Comparison of ENCODE assay signal across 25 mouse cellular contexts in genomic region chr3:59385553-59385952, GRCm38 (mm10). TPM values are rescaled to one million over a fixed set of nuclear protein-coding genes. Genes with fewer than 3 reads are reported as not detected.
A peak's percentile ranks its signal among the peaks of the same experiment; 100 is the strongest.
DNase-seq lines count a peak whose midpoint lies in the region; ATAC-seq and TF ChIP-seq lines count a peak whose summit lies in the region.
"Had no signal": no experiment of that assay in that cellular context is flagged by ENCODE, and none has a peak within 500 bp of the region (broad histone marks: within the 10 kb centered on the region; RNA-seq: fewer than 3 reads in every experiment).

No protein-coding gene starts in this region.

- 0 out of 2 replicates have a peak, but pooled peaks have one; percentile 20 for ATAC-seq in limb, embryonic 12.5 days (ENCODE audit: insufficient number of reproducible peaks, insufficient read depth, low FRiP score, low TSS enrichment, low read depth)
- ATAC-seq in limb, embryonic 13.5 days (ENCODE audit: low FRiP score, low read depth), result peak; percentile 48
- peak; percentile 15; the same call in 1 of the 2 replicates for ATAC-seq in limb, embryonic 14.5 days (ENCODE audit: low FRiP score, low read depth)
- ATAC-seq: activated CD4-positive, CD25-positive, alpha-beta regulatory T cell, adult 4 months; forebrain, embryonic 14.5 days; forebrain, embryonic 16.5 days; Patski had no signal

- no peak for DNase-seq in limb, embryonic 10.5 days (ENCODE audit: low spot score)
- DNase-seq in limb, embryonic 14.5 days (ENCODE audit: low spot score), result no peak
- no peak for DNase-seq in gastrocnemius, adult 2 months
- DNase-seq in cerebellum, postnatal 36 days, result no peak
- DNase-seq: adrenal gland, adult 8-10 months; adrenal gland, postnatal 14 days; adrenal gland, postnatal 36 days; cerebellum, adult 11-12 months; cerebellum, adult 2 months; cerebellum, adult 9-10 months; cerebellum, postnatal 10 days; cerebellum, postnatal 25 days; embryo, embryonic 11 days had no signal

- WGBS in limb, embryonic 12.5 days, result 71% methylated on average over 1 of the region's 1 CpGs
- WGBS in limb, embryonic 10.5 days, result 73% methylated on average over 1 of the region's 1 CpGs
- 56% methylated on average over 1 of the region's 1 CpGs for WGBS in limb, embryonic 13.5 days
- 65% methylated on average over 1 of the region's 1 CpGs for WGBS in limb, embryonic 14.5 days

- H3K27ac ChIP-seq in limb, embryonic 12.5 days, result 0 out of 2 replicates have a peak overlapping the region, but pooled peaks have one; percentile 35
- no peak overlapping the region for H3K27ac ChIP-seq in limb, embryonic 10.5 days
- H3K27ac ChIP-seq in limb, embryonic 13.5 days, result peak overlapping the region; percentile 40; the same call in 1 of the 2 replicates
- H3K27ac ChIP-seq in limb, embryonic 14.5 days (replicated peaks; ENCODE audit: low read depth, low read length), result peak overlapping the region; percentile 5
- H3K27ac ChIP-seq in gastrocnemius, adult 2 months, result no peak overlapping the region
- H3K27ac ChIP-seq: embryonic facial prominence, embryonic 13.5 days; embryonic facial prominence, embryonic 15.5 days; forebrain, embryonic 10.5 days; forebrain, embryonic 12.5 days had no signal

- TF ChIP-seq POLR2A in limb, embryonic 14.5 days (IDR thresholded peaks at IDR 0.05; ENCODE audit: borderline replicate concordance, extremely low read depth, insufficient read depth, insufficient read length), result no peak

- H3K4me2 ChIP-seq in limb, embryonic 12.5 days, result no peak overlapping the region
- no peak overlapping the region for H3K4me2 ChIP-seq in limb, embryonic 13.5 days (replicated peaks)
- H3K4me2 ChIP-seq in limb, embryonic 14.5 days (replicated peaks; ENCODE audit: low read depth, low read length, severe bottlenecking), result no peak overlapping the region
- H3K4me2 ChIP-seq: embryonic facial prominence, embryonic 13.5 days; embryonic facial prominence, embryonic 15.5 days; forebrain, embryonic 12.5 days had no signal

- no peak overlapping the region for H3K4me3 ChIP-seq in limb, embryonic 12.5 days (replicated peaks)
- no peak overlapping the region for H3K4me3 ChIP-seq in limb, embryonic 10.5 days
- H3K4me3 ChIP-seq in limb, embryonic 13.5 days, result no peak overlapping the region
- H3K4me3 ChIP-seq in limb, embryonic 14.5 days (replicated peaks; ENCODE audit: low read length), result no peak overlapping the region
- no peak overlapping the region for H3K4me3 ChIP-seq in gastrocnemius, adult 2 months
- H3K4me3 ChIP-seq: embryonic facial prominence, embryonic 13.5 days; embryonic facial prominence, embryonic 15.5 days; erythroblast, embryonic 14.5 days; forebrain, embryonic 10.5 days; forebrain, embryonic 12.5 days had no signal

- intact Hi-C loops in gastrocnemius, adult 2 months (cut with DNase I), result no loop called here

- H3K36me3 ChIP-seq in limb, embryonic 12.5 days, result no peaks in the 10 kb centered on the region
- H3K36me3 ChIP-seq in limb, embryonic 10.5 days, result no peaks in the 10 kb centered on the region
- no peaks in the 10 kb centered on the region for H3K36me3 ChIP-seq in limb, embryonic 13.5 days
- no peaks in the 10 kb centered on the region for H3K36me3 ChIP-seq in limb, embryonic 14.5 days (ENCODE audit: control insufficient read depth, insufficient read depth, low read length)
- H3K36me3 ChIP-seq: embryonic facial prominence, embryonic 13.5 days; embryonic facial prominence, embryonic 15.5 days; forebrain, embryonic 10.5 days; forebrain, embryonic 12.5 days had no signal

- no peak for TF ChIP-seq CTCF in gastrocnemius, adult 2 months (IDR thresholded peaks at IDR 0.05)

- H3K27me3 ChIP-seq in limb, embryonic 12.5 days, result no peaks in the 10 kb centered on the region
- no peaks in the 10 kb centered on the region for H3K27me3 ChIP-seq in limb, embryonic 10.5 days (ENCODE audit: low read depth, poor library complexity, severe bottlenecking)
- no peaks in the 10 kb centered on the region for H3K27me3 ChIP-seq in limb, embryonic 13.5 days
- H3K27me3 ChIP-seq in limb, embryonic 14.5 days (ENCODE audit: control insufficient read depth, insufficient read depth, low read length), result no peaks in the 10 kb centered on the region
- H3K27me3 ChIP-seq: embryonic facial prominence, embryonic 13.5 days; embryonic facial prominence, embryonic 15.5 days; forebrain, embryonic 12.5 days; Patski had no signal

- no peaks in the 10 kb centered on the region for H3K4me1 ChIP-seq in limb, embryonic 12.5 days (replicated peaks)
- no peaks in the 10 kb centered on the region for H3K4me1 ChIP-seq in limb, embryonic 10.5 days
- H3K4me1 ChIP-seq in limb, embryonic 13.5 days, result 0 out of 2 replicates have a peak, but pooled peaks cover 9% of the 10 kb centered on the region
- peaks cover 4% of the 10 kb centered on the region for H3K4me1 ChIP-seq in limb, embryonic 14.5 days (ENCODE audit: control insufficient read depth, insufficient read depth, low read length)
- H3K4me1 ChIP-seq: embryonic facial prominence, embryonic 13.5 days; embryonic facial prominence, embryonic 15.5 days; forebrain, embryonic 10.5 days; forebrain, embryonic 12.5 days had no signal

- H3K9ac ChIP-seq in limb, embryonic 12.5 days (replicated peaks), result no peak overlapping the region
- no peak overlapping the region for H3K9ac ChIP-seq in limb, embryonic 13.5 days
- no peak overlapping the region for H3K9ac ChIP-seq in limb, embryonic 14.5 days (ENCODE audit: low read depth, low read length, severe bottlenecking)
- H3K9ac ChIP-seq: embryonic facial prominence, embryonic 13.5 days; embryonic facial prominence, embryonic 15.5 days; forebrain, embryonic 12.5 days had no signal

- H3K9me3 ChIP-seq in limb, embryonic 12.5 days, result no peaks in the 10 kb centered on the region
- H3K9me3 ChIP-seq in limb, embryonic 10.5 days (replicated peaks), result no peaks in the 10 kb centered on the region
- no peaks in the 10 kb centered on the region for H3K9me3 ChIP-seq in limb, embryonic 13.5 days
- H3K9me3 ChIP-seq in limb, embryonic 14.5 days (ENCODE audit: control insufficient read depth, low read length), result no peaks in the 10 kb centered on the region
- H3K9me3 ChIP-seq: embryonic facial prominence, embryonic 13.5 days; embryonic facial prominence, embryonic 15.5 days; forebrain, embryonic 10.5 days; forebrain, embryonic 12.5 days had no signal

RNA-seq across cellular contexts. Expression of gene Igsf10, which starts 41.4 kb away (rescaled TPM):
- 8.2 and 11.5 TPM in 2 replicates for polyA plus RNA-seq in limb, embryonic 12.5 days (2016; fragmentation: Nextera tagmentation; extraction: Ambion mirVana)
- 2.9 and 4.2 TPM in 2 replicates for polyA plus RNA-seq in limb, embryonic 10.5 days (2016; fragmentation: Nextera tagmentation; extraction: Ambion mirVana)
- polyA plus RNA-seq in limb, embryonic 13.5 days (2015; fragmentation: Nextera tagmentation; extraction: Ambion mirVana), result 16.3 and 17.6 TPM in 2 replicates
- 18.5 and 20.5 TPM in 2 replicates for polyA plus RNA-seq in limb, embryonic 14.5 days (2012; rRNA removed)
- 19.1 and 21.2 TPM in 2 replicates for polyA plus RNA-seq in limb, embryonic 14.5 days (2014; fragmentation: Nextera tagmentation; extraction: Ambion mirVana)
- 1 to 10 TPM; 1.3 to 4.3 TPM for total RNA-seq in gastrocnemius, adult 2 months (2021)
- total RNA-seq: MEL had no signal
- polyA plus RNA-seq: activated CD4-positive, CD25-positive, alpha-beta regulatory T cell, adult 4 months; erythroblast, embryonic 14.5 days had no signal

Comparison
In these comparisons a context has a peak if more than half of its experiments do, and no peak if none do; other contexts are left out.
1. H3K27ac ChIP-seq: peak in limb, embryonic 12.5 days (single experiment), limb, embryonic 13.5 days (single experiment) and limb, embryonic 14.5 days (single experiment); none in limb, embryonic 10.5 days (single experiment) and gastrocnemius, adult 2 months (single experiment).
2. Peak in every context shown above with its lines, with median percentiles within 50 percentile points of each other: ATAC-seq.